Mouse (Mus musculus): ENCODE data around the gene Ptprd.

- no peak for TF ChIP-seq HCFC1 (IDR thresholded peaks at IDR 0.05; ENCODE audit: borderline replicate concordance, insufficient read depth, low read length)
- TF ChIP-seq CHD2 (IDR thresholded peaks at IDR 0.05; ENCODE audit: low read depth, low read length), result no peak
- TF ChIP-seq MAFK (IDR thresholded peaks at IDR 0.05; ENCODE audit: insufficient read depth, low read depth, low read length), result no peak
- no peak for TF ChIP-seq ZNF384 (IDR thresholded peaks at IDR 0.05; ENCODE audit: low read depth, low read length)
- no peak for TF ChIP-seq ZC3H11A (IDR thresholded peaks at IDR 0.05; ENCODE audit: borderline replicate concordance, low read depth, low read length)
Measured at GRCm38 (mm10) chr4:76419641-76420040, 1792.1 kb downstream of the Ptprd start.
